Comparison of ENCODE assay signal across 19 mouse cellular contexts in genomic region chr6:108912539-108912938, GRCm38 (mm10).
DNase-seq lines count a peak whose midpoint lies in the region; ATAC-seq and TF ChIP-seq lines count a peak whose summit lies in the region.
"Had no signal": no experiment of that assay in that cellular context is flagged by ENCODE, and none has a peak within 500 bp of the region (broad histone marks: within the 10 kb centered on the region; RNA-seq: fewer than 3 reads in every experiment).

No protein-coding gene starts in this region.

- H3K9ac ChIP-seq in hindbrain, embryonic 11.5 days (ENCODE audit: low read depth, low read length) = no peak overlapping the region
- no peak overlapping the region for H3K9ac ChIP-seq in hindbrain, embryonic 16.5 days (ENCODE audit: low read depth, low read length)
- H3K9ac ChIP-seq in kidney, embryonic 14.5 days (ENCODE audit: low read depth, low read length) = no peak overlapping the region
- no peak overlapping the region for H3K9ac ChIP-seq in kidney, postnatal 0 days (ENCODE audit: low read depth, low read length)
- H3K9ac ChIP-seq: forebrain, embryonic 13.5 days had no signal

- 65% methylated on average over 7 of the region's 7 CpGs for WGBS in hindbrain, embryonic 11.5 days
- WGBS in hindbrain, embryonic 16.5 days = 49% methylated on average over 7 of the region's 7 CpGs
- 19% methylated on average over 7 of the region's 7 CpGs for WGBS in kidney, embryonic 14.5 days
- WGBS in kidney, postnatal 0 days = 25% methylated on average over 7 of the region's 7 CpGs

- H3K27ac ChIP-seq in hindbrain, embryonic 11.5 days (ENCODE audit: low read depth, low read length) = no peak overlapping the region
- no peak overlapping the region for H3K27ac ChIP-seq in hindbrain, embryonic 16.5 days (ENCODE audit: low read depth, low read length)
- H3K27ac ChIP-seq in kidney, embryonic 14.5 days (ENCODE audit: low read depth, low read length) = no peak overlapping the region
- no peak overlapping the region for H3K27ac ChIP-seq in kidney, postnatal 0 days
- H3K27ac ChIP-seq: forebrain, embryonic 10.5 days; forebrain, embryonic 13.5 days; heart, adult 2 months had no signal

- H3K27me3 ChIP-seq in hindbrain, embryonic 11.5 days (ENCODE audit: control insufficient read depth, insufficient read depth, low read length) = no peaks in the 10 kb centered on the region
- no peaks in the 10 kb centered on the region for H3K27me3 ChIP-seq in hindbrain, embryonic 16.5 days (replicated peaks; ENCODE audit: control insufficient read depth, insufficient read depth, low read length)
- H3K27me3 ChIP-seq in kidney, embryonic 14.5 days (ENCODE audit: control insufficient read depth, insufficient read depth, low read length) = no peaks in the 10 kb centered on the region
- H3K27me3 ChIP-seq in kidney, postnatal 0 days (ENCODE audit: insufficient read depth, low read length) = no peaks in the 10 kb centered on the region
- H3K27me3 ChIP-seq: forebrain, embryonic 13.5 days had no signal

- no peaks in the 10 kb centered on the region for H3K36me3 ChIP-seq in hindbrain, embryonic 11.5 days (ENCODE audit: control insufficient read depth, insufficient read depth, low read length)
- no peaks in the 10 kb centered on the region for H3K36me3 ChIP-seq in hindbrain, embryonic 16.5 days (ENCODE audit: control insufficient read depth, insufficient read depth, low read length)
- H3K36me3 ChIP-seq in kidney, embryonic 14.5 days (ENCODE audit: control insufficient read depth, insufficient read depth, low read length) = no peaks in the 10 kb centered on the region
- H3K36me3 ChIP-seq in kidney, postnatal 0 days (ENCODE audit: insufficient read depth, low read length) = no peaks in the 10 kb centered on the region
- H3K36me3 ChIP-seq: forebrain, embryonic 10.5 days had no signal

- DNase-seq in hindbrain, embryonic 11.5 days (ENCODE audit: low spot score) = no peak
- no peak for DNase-seq in kidney, adult 18-20 months
- peak; percentile 51 for DNase-seq in kidney, postnatal 0 days (ENCODE audit: low spot score)
- DNase-seq in kidney, postnatal 10 days = no peak
- DNase-seq: adrenal gland, adult 8-10 months; adrenal gland, postnatal 25 days; cerebellum, adult 18-20 months; cerebellum, adult 9-10 months; cerebellum, postnatal 14 days; gastrocnemius, postnatal 10 days; gastrocnemius, postnatal 36 days; heart, adult 2 months had no signal

- ATAC-seq in hindbrain, embryonic 11.5 days (ENCODE audit: low FRiP score) = 0 out of 2 replicates have a peak, but pooled peaks have one; percentile 35
- no peak for ATAC-seq in hindbrain, embryonic 16.5 days
- ATAC-seq in kidney, embryonic 14.5 days (ENCODE audit: low FRiP score, low TSS enrichment) = peak; percentile 80; the same call in 1 of the 2 replicates
- ATAC-seq in kidney, postnatal 0 days (replicated peaks; ENCODE audit: low FRiP score, low read depth) = no peak
- ATAC-seq: activated CD4-positive, CD25-positive, alpha-beta regulatory T cell, adult 4 months; forebrain, embryonic 13.5 days; forebrain, embryonic 16.5 days had no signal

- H3K9me3 ChIP-seq in hindbrain, embryonic 11.5 days (ENCODE audit: control insufficient read depth, low read length) = no peaks in the 10 kb centered on the region
- no peaks in the 10 kb centered on the region; the same call in 1 of the 2 replicates for H3K9me3 ChIP-seq in hindbrain, embryonic 16.5 days (ENCODE audit: control insufficient read depth, low read length)
- H3K9me3 ChIP-seq in kidney, embryonic 14.5 days (ENCODE audit: control insufficient read depth, low read length) = no peaks in the 10 kb centered on the region
- no peaks in the 10 kb centered on the region for H3K9me3 ChIP-seq in kidney, postnatal 0 days (replicated peaks; ENCODE audit: low read length)
- H3K9me3 ChIP-seq: forebrain, embryonic 10.5 days; forebrain, embryonic 13.5 days had no signal

- H3K4me3 ChIP-seq in hindbrain, embryonic 11.5 days (ENCODE audit: low read depth, low read length) = no peak overlapping the region
- no peak overlapping the region for H3K4me3 ChIP-seq in hindbrain, embryonic 16.5 days (ENCODE audit: low read length)
- H3K4me3 ChIP-seq in kidney, embryonic 14.5 days (ENCODE audit: low read length) = no peak overlapping the region
- H3K4me3 ChIP-seq in kidney, postnatal 0 days (replicated peaks; ENCODE audit: low read depth, low read length) = no peak overlapping the region
- H3K4me3 ChIP-seq: forebrain, embryonic 10.5 days; forebrain, embryonic 13.5 days; heart, adult 2 months had no signal

- TF ChIP-seq CTCF in kidney, postnatal 0 days (IDR thresholded peaks at IDR 0.05; ENCODE audit: low read depth) = no peak

- no peak overlapping the region for H3K4me2 ChIP-seq in hindbrain, embryonic 11.5 days (replicated peaks; ENCODE audit: low read depth, low read length)
- no peak overlapping the region for H3K4me2 ChIP-seq in hindbrain, embryonic 16.5 days (ENCODE audit: low read length)
- H3K4me2 ChIP-seq in kidney, embryonic 14.5 days (replicated peaks; ENCODE audit: low read depth, low read length) = no peak overlapping the region
- no peak overlapping the region for H3K4me2 ChIP-seq in kidney, postnatal 0 days (ENCODE audit: low read length)
- H3K4me2 ChIP-seq: forebrain, embryonic 13.5 days; heart, embryonic 11.5 days had no signal

- H3K4me1 ChIP-seq in hindbrain, embryonic 11.5 days (replicated peaks; ENCODE audit: control insufficient read depth, insufficient read depth, low read length) = no peaks in the 10 kb centered on the region
- no peaks in the 10 kb centered on the region for H3K4me1 ChIP-seq in hindbrain, embryonic 16.5 days (ENCODE audit: control insufficient read depth, insufficient read depth, low read depth, low read length)
- H3K4me1 ChIP-seq in kidney, embryonic 14.5 days (ENCODE audit: control insufficient read depth, insufficient read depth, low read length) = no peaks in the 10 kb centered on the region
- H3K4me1 ChIP-seq in kidney, postnatal 0 days (replicated peaks; ENCODE audit: insufficient read depth, low read length) = no peaks in the 10 kb centered on the region

Comparison
In these comparisons a context has a peak if more than half of its experiments do, and no peak if none do; other contexts are left out.
1. ATAC-seq: peak in hindbrain, embryonic 11.5 days (single experiment) and kidney, embryonic 14.5 days (single experiment); none in hindbrain, embryonic 16.5 days (single experiment) and kidney, postnatal 0 days (single experiment).